Mouse (Mus musculus): ENCODE results near the gene Rhov.

Gene Rhov

GRCm38 (mm10) chr2:119238671-119239070, 32.4 kb downstream of the Rhov start:
- no peak for DNase-seq (ENCODE audit: low read depth in 1 of 2, low spot score in 2 of 2)

- DNase-seq (ENCODE audit: low read depth in 1 of 2, low spot score in 2 of 2), result no peak
Measured at GRCm38 (mm10) chr2:119237871-119238220, 33.2 kb downstream of the Rhov start.

- no peak for DNase-seq (ENCODE audit: low read depth in 1 of 2, low spot score in 2 of 2)
Measured at GRCm38 (mm10) chr2:119237210-119237870, 33.7 kb downstream of the Rhov start, which contains the start of gene Spint1. Gene Spint1 (plus strand): TSS chr2:119237362.

- DNase-seq (ENCODE audit: low read depth in 1 of 2, low spot score in 2 of 2), result no peak
Measured at GRCm38 (mm10) chr2:119236682-119237209, 34.3 kb downstream of the Rhov start.

DNA sequence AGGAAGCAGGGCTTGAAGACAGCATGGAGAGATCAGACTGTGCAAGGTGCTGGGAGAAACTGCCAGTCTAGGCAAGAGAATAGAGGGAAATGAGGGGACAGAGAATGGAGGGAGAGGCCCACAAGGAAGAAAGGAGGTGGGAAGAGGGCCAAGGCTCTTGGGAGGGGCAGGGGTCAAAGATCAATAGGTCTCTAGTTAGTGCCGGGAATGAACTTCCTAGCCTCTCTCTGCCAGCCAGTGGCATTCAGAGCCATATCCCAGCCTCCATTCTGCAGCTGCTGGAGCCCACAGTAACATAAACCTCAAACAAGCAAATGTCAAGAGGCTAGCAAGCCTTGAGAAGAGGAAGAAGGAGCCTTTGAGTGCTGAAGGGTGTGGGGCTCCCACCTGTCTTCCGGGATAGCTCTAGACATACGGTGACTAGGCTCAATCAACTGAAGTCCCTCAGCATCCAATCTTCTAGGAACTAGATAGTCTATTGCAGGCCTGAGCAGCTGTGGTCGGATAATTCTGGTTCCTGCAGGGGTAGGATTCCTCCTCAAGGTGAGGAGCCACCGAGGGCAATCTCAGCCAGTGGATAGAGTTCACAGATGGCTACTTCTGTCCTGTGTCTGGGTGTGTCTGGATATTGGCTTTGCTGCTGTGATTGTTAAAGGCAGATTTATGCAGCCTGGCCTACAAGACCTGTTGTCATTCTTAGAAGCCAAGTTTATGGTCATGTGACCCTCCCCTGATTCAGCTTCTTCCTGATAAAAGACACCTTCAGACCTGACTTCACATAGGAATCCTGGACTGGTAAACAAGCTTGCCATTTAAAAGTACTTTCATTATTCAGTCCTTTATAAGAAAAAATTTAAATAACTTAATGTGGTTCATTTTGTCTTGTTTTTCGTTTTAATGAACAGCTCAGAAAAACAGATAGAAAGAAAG, 41.0 kb downstream of the Rhov start, which contains the start of gene Ppp1r14d:
Gene Ppp1r14d (minus strand): TSS at position 132 of the 930 bp plus-strand sequence.
- no peak for DNase-seq (ENCODE audit: low read depth in 1 of 2, low spot score in 2 of 2)

Measured in monocyte, adult 2 months (primary cell).